Mouse (Mus musculus): Measurements from ENCODE around the gene Asgr2.
"Not testable (repeated sequence)": the region's sequence is repeated elsewhere in the genome, so short reads cannot be mapped to it uniquely, and the experiment has no call there.

Asgr2 gene

DNA sequence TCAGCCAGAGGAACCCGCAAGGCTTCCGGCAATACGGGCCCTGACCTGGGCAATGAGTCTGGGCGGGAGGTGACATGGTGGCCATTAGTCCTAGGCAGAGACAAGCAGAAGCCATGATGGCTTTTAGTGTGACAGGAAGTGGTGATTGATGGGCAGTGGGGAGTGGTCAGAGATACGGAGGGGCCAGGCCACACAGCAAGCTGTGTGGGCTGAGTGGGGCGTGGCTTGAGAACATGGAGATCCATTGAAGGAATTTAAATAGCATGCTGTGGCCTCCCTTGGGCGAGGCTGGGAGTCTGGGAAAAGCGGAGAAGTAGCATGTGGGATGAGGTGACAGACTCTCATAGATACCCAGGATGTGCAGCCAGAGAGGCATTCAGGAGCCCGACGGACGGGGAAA, 5.0 kb downstream of the Asgr2 start:
- no peak for DNase-seq (ENCODE audit: low spot score)

DNA sequence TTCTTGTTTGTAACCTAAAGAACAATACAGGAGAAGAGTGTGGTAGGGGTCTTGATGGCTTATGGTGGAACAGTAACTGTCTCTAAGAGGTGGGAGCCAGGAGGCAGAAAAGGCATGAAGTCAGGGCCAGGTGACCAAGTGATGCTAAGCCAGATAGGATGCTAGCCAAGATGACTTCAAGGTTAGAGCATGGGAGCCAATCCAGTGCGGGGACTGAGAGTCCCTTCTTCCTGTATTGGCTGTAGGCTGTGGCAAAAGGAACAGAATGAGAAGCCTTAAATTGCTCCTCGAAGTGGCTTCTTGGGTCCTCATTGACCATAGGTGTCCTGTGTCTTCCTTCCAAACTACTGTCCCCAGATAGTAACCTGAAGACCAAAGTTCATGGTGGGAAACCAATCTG, 6.7 kb downstream of the Asgr2 start:
- no peak for DNase-seq (ENCODE audit: low spot score)

DNA sequence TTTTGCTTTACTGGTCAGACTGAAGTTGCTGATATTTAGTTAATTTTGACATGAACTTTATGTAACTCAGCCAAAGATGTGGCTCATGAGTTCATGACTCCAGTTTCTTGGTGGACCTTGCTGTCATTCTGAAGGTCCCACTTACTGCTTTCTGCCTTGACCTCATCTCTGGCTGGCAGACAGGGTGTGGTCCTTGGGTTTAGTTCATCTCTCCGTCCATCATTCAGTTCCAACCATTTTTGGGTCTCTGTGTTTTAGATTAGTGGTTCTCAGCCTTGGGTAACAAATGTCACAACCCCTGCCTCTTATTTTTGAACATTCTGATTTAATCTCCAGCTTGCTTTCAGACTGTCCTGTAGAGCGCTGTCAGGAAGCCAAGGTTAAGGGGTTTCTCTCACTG, 7.4 kb downstream of the Asgr2 start:
- DNase-seq (ENCODE audit: low spot score): no peak

DNA sequence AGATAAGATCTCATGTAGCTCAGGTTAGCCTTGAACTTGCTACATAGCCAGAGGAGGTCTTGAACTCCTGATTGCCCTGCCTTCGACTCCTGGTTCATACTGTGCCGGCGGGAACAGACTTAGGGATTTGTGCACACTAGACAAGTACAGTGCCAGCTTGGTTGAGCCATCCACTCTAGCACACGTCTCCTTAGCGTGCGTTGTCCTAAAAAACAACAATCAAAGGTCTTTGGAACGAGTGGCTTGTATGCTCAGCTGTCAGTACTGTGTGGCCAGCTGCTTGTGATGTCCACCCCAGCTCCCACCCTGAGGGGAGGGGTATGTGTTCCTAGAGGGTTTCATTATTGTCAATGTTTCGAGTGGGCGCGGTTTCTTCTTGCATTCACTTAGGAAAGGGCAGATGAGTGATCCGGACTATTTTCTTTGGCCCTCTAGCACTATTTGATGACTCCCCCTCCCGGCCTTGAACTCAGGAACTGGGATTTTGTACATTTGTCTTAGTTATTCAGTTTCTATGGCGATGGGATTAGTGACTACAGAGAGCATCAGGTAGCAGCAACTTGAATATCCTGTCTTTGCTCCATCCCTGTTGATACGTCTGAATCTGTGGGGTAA, 11.4 kb downstream of the Asgr2 start:
- DNase-seq (ENCODE audit: low spot score): no peak

DNA sequence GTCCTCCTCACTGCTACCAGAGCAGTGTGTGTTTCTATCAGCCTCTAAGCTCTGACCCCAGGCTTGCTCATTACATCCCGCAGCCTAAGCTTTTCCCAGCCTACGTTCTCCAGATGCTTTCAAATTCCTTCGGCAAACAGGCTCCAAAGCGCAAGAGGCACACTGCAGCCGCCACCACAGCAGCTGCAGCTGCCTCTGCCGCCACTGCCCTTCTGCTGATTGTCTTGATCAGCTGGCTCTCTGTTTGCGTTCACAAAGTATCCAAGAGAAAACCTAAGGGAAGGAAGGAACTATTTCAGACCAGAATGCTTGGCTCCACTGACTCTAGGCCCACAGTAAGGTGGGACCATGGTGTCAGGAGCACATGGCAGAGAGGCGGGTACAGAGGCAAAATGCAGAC, 14.6 kb downstream of the Asgr2 start:
- no peak for DNase-seq (ENCODE audit: low spot score)

DNA sequence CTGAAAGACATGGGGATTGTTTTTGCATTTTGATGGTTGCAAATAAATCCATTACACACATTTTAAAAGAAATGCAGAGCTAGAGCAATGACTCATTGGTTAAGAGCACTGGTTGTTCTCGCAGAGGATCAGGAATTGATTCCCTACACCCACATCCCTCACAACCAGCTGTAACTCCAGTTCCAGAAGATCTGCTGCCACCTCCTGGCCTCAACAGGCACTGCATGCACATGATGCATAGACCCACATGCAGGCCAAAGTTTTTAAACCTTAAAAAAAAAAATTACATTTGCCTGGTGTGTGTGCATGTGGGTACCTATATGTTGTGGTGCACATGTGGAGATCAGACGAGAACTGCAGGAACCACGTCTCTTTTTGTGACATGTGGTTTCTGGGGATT, 17.7 kb downstream of the Asgr2 start:
- DNase-seq (ENCODE audit: low spot score): no peak

DNA sequence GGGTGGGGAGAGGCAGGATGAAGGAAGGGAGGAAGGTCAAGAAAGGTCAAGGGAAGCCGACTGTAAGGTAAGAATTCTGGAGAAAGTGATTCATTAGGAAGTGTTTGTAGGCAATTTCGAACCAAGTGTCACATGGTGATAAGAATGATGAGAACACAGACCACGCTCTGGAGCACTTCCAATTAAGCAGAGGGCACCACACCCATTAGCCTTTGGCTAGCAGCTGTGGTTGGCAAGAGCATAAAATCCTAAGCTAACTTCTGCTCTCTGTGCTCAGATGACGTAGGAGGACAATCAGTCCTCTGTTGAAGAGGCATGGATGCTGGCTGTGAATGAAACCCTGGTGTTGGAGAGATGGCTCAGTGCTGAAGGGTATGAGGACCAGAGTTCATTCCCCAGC, 22.1 kb downstream of the Asgr2 start:
- no peak for DNase-seq (ENCODE audit: low spot score)

DNA sequence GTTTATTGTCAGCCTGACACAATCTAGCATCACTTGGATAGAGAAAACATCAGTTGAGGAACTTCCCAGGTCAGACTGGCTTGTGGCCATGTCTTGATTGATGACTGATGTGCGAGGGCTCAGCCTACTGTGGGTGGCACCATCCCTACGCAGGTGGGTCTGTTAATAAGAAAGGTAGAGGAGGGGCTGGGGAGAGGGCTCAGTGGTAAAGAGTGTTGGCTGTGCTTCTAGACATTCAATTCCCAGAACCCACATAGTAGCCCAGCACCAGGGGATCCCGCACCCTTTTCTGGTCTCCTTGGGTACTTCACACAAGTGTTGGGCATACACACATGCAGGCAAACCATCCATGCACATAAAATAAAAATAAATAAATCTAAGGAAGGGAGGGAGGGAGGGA, 23.5 kb downstream of the Asgr2 start:
- no peak for DNase-seq (ENCODE audit: low spot score)

DNA sequence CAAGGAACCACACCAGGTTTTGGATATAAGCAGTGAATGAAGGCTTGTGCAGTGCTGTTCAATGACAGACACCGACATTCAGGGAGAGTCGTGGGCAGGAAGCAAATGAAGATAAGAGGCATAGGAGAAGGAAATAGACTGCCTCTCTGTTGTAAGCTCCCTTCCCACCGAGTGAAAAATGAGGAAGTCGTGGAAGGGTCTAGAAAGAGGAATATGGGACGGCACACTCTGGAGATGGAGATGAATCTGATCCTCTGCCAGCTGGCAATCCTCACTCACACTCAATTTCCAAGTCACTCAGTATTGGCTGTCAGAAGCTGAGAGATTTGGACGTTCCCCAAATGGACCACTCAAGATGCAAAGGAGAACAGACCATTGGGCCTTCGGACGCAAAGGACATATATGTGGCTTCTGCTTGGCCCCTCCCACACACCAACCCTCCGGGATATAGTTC, 37.5 kb downstream of the Asgr2 start, which contains the start of gene Mgl2:
Mgl2 (plus strand) TSS at position 404 of the 454 bp plus-strand sequence.
- no peak for DNase-seq (ENCODE audit: low spot score)

DNA sequence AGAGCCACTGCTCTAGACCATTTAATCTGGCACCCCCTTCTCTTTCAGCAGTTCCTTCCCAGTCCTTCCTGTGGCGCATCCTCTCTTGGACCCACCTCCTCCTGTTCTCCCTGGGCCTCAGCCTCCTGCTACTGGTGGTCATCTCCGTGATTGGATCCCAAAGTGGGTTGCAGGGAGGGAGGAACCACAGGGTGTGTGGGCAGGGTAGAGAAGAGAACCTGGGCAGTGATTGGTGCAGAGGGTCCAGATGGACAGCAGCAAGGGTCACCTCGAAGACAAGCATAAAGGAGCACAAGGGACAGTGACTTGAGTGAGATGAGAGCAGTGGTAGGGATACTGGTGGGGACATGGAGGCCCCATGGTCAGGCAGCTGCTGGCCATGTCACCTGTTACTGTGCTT, 42.6 kb downstream of the Asgr2 start:
- not testable (repeated sequence) for DNase-seq (ENCODE audit: low spot score)

DNA sequence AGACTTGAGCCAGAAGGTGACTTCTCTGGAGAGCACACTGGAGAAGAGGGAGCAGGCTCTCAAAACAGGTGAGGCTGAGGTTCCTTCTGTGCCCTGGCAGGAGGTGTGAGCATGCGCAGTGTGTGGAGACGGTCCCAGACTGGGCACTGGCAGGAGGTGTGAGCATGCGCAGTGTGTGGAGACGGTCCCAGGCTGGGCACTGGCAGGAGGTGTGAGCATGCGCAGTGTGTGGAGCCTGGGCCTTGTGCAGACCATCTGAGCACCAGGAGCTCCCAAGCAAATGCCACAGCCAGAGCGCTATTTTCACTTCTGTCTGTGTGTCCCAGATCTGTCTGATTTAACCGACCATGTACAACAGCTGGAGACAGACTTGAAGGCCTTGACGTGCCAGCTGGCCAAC, 43.5 kb downstream of the Asgr2 start:
- DNase-seq (ENCODE audit: low spot score): not testable (repeated sequence)

DNA sequence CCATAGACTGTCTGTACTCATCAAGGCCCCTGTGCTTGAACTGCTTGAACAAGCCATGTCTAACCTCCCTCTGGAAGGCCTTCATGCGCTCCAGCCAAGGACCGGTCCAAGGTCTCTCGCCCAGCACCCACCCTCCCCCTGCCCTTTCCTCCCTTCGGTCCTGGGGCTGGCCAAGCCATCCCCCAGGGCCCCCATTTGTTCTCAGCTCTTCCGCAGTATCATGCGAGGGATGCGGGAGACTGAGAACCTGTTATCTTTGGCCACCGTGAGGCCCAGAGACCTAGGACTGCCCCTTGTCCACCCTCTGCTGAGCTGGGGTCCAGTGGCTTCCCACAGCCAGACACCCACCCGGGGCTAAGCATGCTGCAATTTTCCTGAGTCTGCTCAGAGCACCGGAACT, 46.7 kb downstream of the Asgr2 start:
- no peak for DNase-seq (ENCODE audit: low spot score)

DNA sequence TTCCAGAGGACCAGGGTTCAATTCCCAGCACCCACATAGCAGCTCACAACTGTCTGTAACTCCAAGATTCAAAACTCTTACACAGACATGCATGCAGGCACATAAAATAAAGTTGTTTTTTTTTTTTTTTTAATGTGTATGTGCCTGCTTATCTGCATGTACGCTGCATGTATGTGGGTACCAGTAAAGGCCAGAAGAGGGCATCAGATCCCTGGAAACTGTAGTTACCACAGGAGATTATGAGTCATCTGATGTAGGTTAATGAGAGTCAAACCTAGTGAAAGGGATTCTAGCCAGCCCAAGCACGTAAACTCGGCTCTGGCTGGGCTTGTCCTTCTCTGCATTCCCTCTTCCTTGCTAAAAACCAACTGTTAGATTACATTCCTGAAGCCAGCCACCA, 58.6 kb downstream of the Asgr2 start:
- DNase-seq (ENCODE audit: low spot score): no peak
